Mouse (Mus musculus) heart, embryonic 13.5 days (tissue): ENCODE measurements around the gene Ngp. TPM values are rescaled to one million over a fixed set of nuclear protein-coding genes. Genes with fewer than 3 reads are reported as not detected.
"Not testable (repeated sequence)": the region's sequence is repeated elsewhere in the genome, so short reads cannot be mapped to it uniquely, and the experiment has no call there.

Experiments used
- ATAC-seq: fragments of 200-750 bp; cut with Nextera tagmentation; 2 replicates; pipeline ENCODE4 v1.8.0; 2017; ENCODE audit warnings: moderate TSS enrichment; ENCODE audit not compliant: insufficient number of reproducible peaks, low FRiP score, low TSS enrichment; ENCODE audit errors: extremely low read depth
- H3K27ac ChIP-seq: fragments of 300-500 bp; sonication (generic); replicated peaks from 2 replicates; pipeline ENCODE4 v1.5.1; 2015; ENCODE audit warnings: moderate library complexity, mild to moderate bottlenecking, inconsistent platforms
- H3K27me3 ChIP-seq: fragments of 300-500 bp; sonication (generic); replicated peaks from 2 replicates; pipeline ENCODE4 v1.6.1; 2015; ENCODE audit warnings: mild to moderate bottlenecking, inconsistent platforms
- H3K36me3 ChIP-seq: fragments of 300-500 bp; sonication (generic); 2 replicates; pipeline ENCODE4 v1.6.1; 2015; ENCODE audit warnings: mild to moderate bottlenecking, inconsistent platforms
- H3K4me1 ChIP-seq: fragments of 300-500 bp; sonication (generic); 2 replicates; pipeline ENCODE4 v1.6.1; 2015; ENCODE audit warnings: inconsistent platforms
- H3K4me2 ChIP-seq: fragments of 300-500 bp; sonication (generic); 2 replicates; pipeline ENCODE4 v1.6.1; 2015; ENCODE audit warnings: inconsistent platforms, mild to moderate bottlenecking, moderate library complexity
- H3K4me3 ChIP-seq: fragments of 300-500 bp; sonication (generic); 2 replicates; pipeline ENCODE4 v1.5.1; 2015; ENCODE audit warnings: moderate library complexity, mild to moderate bottlenecking, inconsistent platforms
- H3K9ac ChIP-seq: fragments of 300-500 bp; sonication (generic); 2 replicates; pipeline ENCODE4 v1.6.1; 2015; ENCODE audit warnings: inconsistent platforms, mild to moderate bottlenecking, moderate library complexity
- H3K9me3 ChIP-seq: fragments of 300-500 bp; sonication (generic); 2 replicates; pipeline ENCODE4 v1.6.1; 2016; ENCODE audit warnings: inconsistent platforms
- WGBS: fragments of 180-500 bp; shearing (Covaris S2); methylation state at CpG from one replicate; pipeline ENCODE4 v1.1.7; 2015; ENCODE audit warnings: mixed read lengths; 5-methylcytosine and 5-hydroxymethylcytosine counted together
- polyA plus RNA-seq: library from polyadenylated mRNA; unstranded; fragments of >200 nt; fragmentation: Nextera tagmentation; extraction: Ambion mirVana; gene quantifications from 2 replicates; pipeline ENCODE4 v1.2.1, GENCODE M21; 2015

Gene Ngp
- polyA plus RNA-seq, 1 experiment from 2014 or later: 1.8 TPM

DNA sequence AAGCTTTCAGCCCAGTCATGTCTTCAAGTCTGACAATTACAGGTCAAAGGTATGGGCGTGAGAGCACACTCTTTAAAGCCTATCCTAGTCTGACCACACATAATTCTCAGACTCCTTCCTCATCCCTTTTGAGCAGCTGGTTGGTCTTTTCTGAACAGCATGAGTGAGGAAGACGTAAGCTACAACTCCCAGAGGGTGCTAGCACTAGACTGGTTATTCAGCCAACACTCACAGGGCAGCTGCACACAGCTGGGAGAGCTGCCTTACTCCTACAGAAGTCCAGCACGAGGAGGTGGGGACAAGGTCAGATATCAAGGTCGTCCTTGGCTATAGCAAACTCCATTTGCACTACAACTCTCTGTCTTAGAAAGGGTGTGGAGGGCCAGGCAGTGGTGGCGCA lies 18.9 kb upstream of the Ngp start:
- Histone ChIP-seq H3K27me3 (no peaks in the 10 kb centered on the region), H3K4me2 (no peak overlapping the region)
- no peak for ATAC-seq

DNA sequence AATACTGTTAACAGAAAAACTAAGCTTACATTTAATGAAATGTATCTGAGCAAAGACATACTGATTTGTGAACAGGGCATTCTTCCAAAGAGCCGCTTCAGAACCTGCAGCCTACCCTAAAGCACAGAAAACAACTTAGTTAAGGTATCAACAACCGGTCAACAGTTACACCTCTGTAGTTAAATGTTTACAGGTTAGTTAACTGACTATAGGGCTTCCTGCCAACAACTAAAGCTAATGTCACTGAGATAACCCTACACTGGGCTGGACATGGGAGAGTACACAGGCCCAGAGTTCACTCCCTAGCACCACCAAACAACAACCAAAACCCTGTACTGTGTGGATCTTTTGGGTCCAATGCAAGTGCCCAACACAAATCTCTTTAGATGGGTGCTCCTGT lies 16.8 kb upstream of the Ngp start:
- Histone ChIP-seq H3K9ac (no peak overlapping the region), H3K27me3 (no peaks in the 10 kb centered on the region), H3K4me1 (peaks cover 31% of the 10 kb centered on the region), H3K27ac (no peak overlapping the region), H3K9me3 (no peaks in the 10 kb centered on the region), H3K36me3 (peaks cover 46% of the 10 kb centered on the region), H3K4me3 (no peak overlapping the region), H3K4me2 (no peak overlapping the region)
- WGBS: 96% methylated on average over 2 of the region's 2 CpGs
- no peak for ATAC-seq

More for the DNA sequence above, 18.9 kb upstream of the Ngp start:
- 61% methylated on average over 5 of the region's 5 CpGs for WGBS
- Histone ChIP-seq H3K4me1 (peaks cover 17% of the 10 kb centered on the region), H3K9ac (0 out of 2 replicates have a peak overlapping the region, but pooled peaks have one; percentile 21), H3K27ac (peak overlapping the region; percentile 43; the same call in 1 of the 2 replicates), H3K36me3 (peaks cover 63% of the 10 kb centered on the region), H3K4me3 (no peak overlapping the region), H3K9me3 (no peaks in the 10 kb centered on the region)

DNA sequence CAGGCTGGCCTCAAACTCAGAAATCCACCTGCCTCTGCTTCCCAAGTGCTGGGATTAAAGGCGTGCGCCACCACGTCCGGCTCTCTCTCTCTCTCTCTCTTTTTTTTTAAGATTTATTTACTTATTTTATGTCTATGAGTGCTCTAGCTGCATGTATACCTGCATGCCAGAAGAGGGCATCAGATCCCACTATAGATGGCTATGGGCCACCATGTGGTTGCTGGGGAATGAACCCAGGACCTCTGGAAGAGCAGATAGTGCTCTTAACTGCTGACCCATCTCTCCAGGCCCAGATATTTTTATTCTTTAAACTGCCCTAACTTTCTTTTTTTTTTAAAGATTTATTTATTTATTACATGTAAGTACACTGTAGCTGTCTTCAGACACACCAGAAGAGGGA lies 16.3 kb upstream of the Ngp start:
- not testable (repeated sequence) for H3K27ac ChIP-seq, ATAC-seq, H3K4me3 ChIP-seq, H3K4me2 ChIP-seq, H3K9ac ChIP-seq, H3K9me3 ChIP-seq, H3K27me3 ChIP-seq
- WGBS: 86% methylated on average over 4 of the region's 4 CpGs
- Histone ChIP-seq H3K4me1 (peaks cover 31% of the 10 kb centered on the region), H3K36me3 (peaks cover 41% of the 10 kb centered on the region)

DNA sequence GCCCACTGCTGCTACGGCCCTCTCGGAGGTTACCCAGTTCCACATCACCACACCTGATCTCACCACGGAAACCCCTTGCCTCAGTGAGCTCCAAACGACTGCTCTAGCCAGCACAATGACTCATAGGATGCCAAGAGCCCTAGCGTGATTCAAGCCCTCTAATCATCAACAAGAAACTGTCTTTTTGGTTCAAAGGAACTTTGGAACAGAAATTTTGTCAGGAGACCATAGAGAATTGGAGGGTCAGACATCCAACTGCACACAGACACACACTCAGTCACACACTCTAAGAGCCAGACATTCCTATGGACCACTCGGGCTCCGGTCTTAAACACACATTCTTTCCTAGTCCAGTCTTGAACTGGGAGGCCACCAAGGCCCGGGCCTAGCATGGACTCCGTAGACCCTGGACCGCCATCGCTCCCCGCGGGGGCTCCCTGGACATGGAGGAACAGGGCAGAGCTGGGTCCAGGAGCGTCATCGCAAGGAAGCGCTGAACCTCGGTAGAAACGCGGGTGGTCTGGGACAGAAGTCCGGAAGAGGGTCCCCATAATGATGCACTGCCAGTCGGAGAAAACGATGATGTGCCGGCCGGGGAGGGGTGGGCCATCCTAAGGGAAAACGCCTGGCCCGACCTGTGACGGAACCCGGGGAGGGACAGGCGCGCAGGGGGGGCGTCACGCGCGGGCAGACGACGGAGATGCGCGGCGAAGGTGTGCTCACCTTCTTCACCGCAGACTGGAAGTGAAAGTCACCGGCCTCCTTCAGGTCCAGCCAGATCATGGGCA lies 12.0 kb upstream of the Ngp start:
- peak overlapping the region; percentile 92 for H3K4me2 ChIP-seq
- H3K9ac ChIP-seq: peak overlapping the region; percentile 95
- peaks cover 21% of the 10 kb centered on the region for H3K4me1 ChIP-seq
- H3K9me3 ChIP-seq: no peaks in the 10 kb centered on the region
- H3K27me3 ChIP-seq: no peaks in the 10 kb centered on the region
- WGBS: 1% methylated on average over 41 of the region's 41 CpGs
- peaks cover 18% of the 10 kb centered on the region for H3K36me3 ChIP-seq
- H3K4me3 ChIP-seq: peak overlapping the region; percentile 87
- ATAC-seq: peak; percentile 55
- H3K27ac ChIP-seq: peak overlapping the region; percentile 85

DNA sequence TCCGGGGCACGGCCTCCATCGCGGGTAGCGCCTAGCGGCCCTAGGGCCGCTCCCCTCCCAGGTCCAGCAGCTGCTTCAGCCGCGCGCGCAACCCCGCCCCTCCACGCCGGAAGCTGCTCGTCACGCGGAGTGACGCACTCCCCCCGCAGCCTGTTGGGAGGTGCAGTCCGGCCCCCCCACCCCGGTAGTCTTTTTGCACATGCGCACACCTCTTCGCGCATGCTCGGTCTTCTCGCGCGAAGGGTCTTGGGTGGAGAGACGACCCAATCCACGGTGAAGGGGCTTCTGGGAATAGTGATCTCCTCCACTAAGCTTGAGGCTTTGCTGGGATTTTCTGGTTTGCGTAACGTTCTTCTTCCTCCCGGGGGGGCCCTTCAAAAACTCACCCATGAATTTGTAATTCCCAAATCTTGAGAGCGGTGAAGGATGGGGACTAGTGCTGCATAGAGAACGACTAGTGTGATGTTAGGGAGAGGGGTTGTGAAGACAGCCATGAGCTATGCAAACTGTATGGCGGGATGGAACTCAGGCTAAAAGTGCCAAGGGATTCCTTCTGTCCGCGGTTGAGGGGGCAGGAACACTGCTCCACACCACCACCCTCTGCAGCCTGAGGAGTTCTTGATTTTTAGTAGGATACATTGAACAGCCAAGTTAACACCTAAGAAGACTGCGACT lies 11.3 kb upstream of the Ngp start, which contains the start of gene Ptpn23:
Ptpn23 (minus strand) TSS at position 115 of the 675 bp plus-strand sequence.
- H3K9ac ChIP-seq: peak within 1 kb of the TSS; percentile 95
- under 1% methylated on average over 39 of the region's 39 CpGs for WGBS
- H3K4me1 ChIP-seq: peaks cover 21% of the 10 kb centered on the region
- peak; percentile 89 for ATAC-seq
- peaks cover 17% of the 10 kb centered on the region for H3K36me3 ChIP-seq
- no peaks in the 10 kb centered on the region for H3K27me3 ChIP-seq
- H3K9me3 ChIP-seq: no peaks in the 10 kb centered on the region
- peak within 1 kb of the TSS; percentile 92 for H3K4me2 ChIP-seq
- peak within 1 kb of the TSS; percentile 87 for H3K4me3 ChIP-seq
- H3K27ac ChIP-seq: peak within 1 kb of the TSS; percentile 89

DNA sequence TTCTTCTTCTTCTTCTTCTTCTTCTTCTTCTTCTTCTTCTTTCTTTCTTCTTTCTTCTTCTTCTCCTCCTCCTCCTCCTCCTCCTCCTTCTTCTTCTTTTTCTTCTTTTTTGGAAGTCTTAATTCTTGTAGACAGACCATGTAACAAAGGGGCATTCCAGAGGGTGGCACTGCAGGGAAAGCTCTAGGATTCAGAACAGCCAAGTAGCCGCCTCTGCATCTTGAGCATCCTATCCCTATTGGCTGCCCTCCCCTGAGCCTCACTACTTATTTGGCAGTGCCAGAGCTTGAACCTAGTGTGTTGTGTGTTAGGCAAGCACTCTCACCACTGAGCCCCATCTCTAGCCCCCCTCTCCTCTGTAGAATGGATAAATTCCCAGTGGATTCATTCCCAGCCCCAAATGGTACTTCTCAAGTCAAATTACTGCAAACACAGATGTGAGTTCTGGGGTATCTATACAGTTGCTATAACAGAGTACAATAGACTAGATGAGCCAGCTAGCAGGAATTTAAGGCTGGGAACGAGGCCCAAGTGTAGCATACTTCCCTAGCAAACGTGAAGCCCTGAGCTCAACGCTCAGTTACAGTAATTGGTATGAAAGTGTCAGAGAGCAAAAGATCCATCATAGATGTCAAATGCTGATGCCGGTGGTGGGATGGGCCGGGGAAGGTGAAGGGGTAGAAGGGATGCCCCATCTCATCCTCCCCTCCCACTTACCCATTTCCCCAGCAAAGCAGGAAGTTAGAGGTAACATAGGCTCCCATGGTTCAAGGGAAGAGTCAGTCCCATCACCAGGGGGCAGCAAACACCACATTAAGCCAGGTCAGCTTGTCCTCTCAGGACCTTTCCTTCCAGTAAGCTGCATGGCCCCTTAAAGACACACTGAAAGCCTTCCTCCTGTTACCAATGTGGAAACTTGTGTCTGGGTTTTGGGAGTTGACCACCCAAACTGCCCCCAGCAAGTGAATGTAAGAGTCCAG lies 8.3 kb upstream of the Ngp start:
- Histone ChIP-seq H3K9ac (no peak overlapping the region), H3K4me3 (no peak overlapping the region), H3K27me3 (no peaks in the 10 kb centered on the region), H3K4me1 (peaks cover 14% of the 10 kb centered on the region), H3K4me2 (no peak overlapping the region), H3K27ac (no peak overlapping the region), H3K36me3 (peaks cover under 1% of the 10 kb centered on the region; the same call in 1 of the 2 replicates), H3K9me3 (no peaks in the 10 kb centered on the region)
- no peak for ATAC-seq
- 34% methylated on average over 6 of the region's 6 CpGs for WGBS

DNA sequence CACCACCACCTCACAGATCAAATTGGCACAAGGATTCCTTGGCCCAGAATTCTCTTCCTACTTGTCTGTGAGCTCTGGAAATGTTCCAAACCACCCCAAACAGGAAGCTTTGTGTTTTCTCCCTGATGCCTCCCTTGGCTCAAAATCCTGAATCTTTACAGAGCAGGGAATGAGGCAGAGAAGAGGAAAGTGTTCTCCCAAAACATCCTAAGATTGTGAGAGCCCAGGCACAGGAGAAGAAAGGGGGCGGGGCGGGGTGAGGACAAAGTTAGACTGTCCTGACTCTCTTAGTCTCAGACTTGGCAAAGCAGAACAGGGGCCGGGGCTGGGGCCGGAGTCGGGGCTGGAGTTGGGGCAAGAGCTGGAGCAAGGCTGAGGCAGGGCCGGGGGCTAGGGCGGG lies 6.6 kb upstream of the Ngp start:
- Histone ChIP-seq H3K9me3 (no peaks in the 10 kb centered on the region), H3K4me3 (no peak overlapping the region), H3K9ac (peak overlapping the region; percentile 37; the same call in 1 of the 2 replicates), H3K36me3 (no peaks in the 10 kb centered on the region), H3K4me2 (no peak overlapping the region), H3K4me1 (peaks cover 6% of the 10 kb centered on the region), H3K27ac (no peak overlapping the region), H3K27me3 (no peaks in the 10 kb centered on the region)
- no peak for ATAC-seq
- WGBS: 61% methylated on average over 7 of the region's 7 CpGs

DNA sequence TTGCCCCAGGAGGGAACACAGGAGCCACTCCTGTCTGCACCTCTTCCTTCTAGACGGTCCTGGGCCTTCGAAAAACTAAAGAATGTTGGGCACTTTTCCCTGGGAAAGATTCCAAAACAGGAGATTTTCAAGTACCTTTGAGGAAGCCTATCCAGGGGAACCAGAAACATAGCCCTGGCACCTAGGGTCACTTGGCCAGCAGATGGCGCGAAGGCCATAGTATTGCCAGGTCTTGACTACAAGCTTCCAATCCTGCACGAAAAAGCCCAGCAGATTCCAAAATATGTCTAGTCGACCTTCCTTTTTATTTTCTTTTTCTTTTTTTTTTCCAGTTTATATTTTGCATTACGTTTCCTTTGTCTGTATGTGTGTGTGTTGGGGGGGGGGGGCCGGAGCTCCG lies 5.8 kb upstream of the Ngp start:
- Histone ChIP-seq H3K27ac (no peak overlapping the region), H3K36me3 (no peaks in the 10 kb centered on the region), H3K4me3 (no peak overlapping the region), H3K27me3 (no peaks in the 10 kb centered on the region), H3K9me3 (no peaks in the 10 kb centered on the region), H3K4me1 (peaks cover 2% of the 10 kb centered on the region), H3K9ac (no peak overlapping the region), H3K4me2 (no peak overlapping the region)
- 44% methylated on average over 9 of the region's 9 CpGs for WGBS
- no peak for ATAC-seq

DNA sequence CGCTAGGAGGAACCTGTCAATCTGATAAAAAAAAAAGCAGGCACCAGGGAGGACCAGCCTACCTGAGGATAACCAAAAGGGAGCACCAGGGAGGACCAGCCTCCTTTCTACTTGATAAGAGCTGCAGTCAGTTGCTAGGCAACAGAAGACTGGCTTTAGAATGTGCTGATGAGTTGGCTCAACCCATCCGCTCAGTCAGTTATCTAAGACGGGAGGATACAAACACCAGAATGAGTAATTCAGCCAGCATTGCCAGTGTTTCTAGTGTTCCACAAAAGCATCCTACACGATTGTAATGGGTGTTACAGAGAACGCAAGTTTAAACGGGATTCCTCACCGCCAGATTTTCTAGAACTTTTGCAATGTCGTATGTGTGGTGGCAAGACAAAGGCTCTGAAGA lies 11.7 kb downstream of the Ngp start:
- H3K9ac ChIP-seq: no peak overlapping the region
- H3K4me3 ChIP-seq: no peak overlapping the region
- no peak overlapping the region for H3K27ac ChIP-seq
- no peak for ATAC-seq
- H3K4me1 ChIP-seq: no peaks in the 10 kb centered on the region
- no peaks in the 10 kb centered on the region for H3K27me3 ChIP-seq
- H3K4me2 ChIP-seq: no peak overlapping the region
- H3K9me3 ChIP-seq: no peaks in the 10 kb centered on the region
- 65% methylated on average over 8 of the region's 8 CpGs for WGBS
- peaks cover 89% of the 10 kb centered on the region for H3K36me3 ChIP-seq

DNA sequence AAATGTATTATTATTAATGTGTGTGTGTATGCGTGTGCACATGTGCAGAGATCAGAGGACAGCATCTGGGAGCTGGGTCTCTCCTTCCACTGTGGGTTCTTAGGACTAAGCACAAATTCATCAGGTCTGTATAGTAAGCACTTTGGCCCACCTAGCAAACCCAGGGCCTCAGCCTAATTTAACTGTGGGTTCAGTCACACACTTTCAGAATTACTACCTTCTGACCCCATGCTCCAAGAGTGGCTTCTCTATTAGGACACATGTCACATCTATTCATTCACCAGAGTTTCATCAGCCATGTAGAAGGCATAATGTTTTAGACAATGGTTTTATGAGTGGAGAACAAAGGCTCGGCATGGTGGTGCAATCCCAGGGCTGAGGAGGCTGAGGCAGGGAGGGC lies 13.5 kb downstream of the Ngp start:
- ATAC-seq: no peak
- no peaks in the 10 kb centered on the region for H3K27me3 ChIP-seq
- no peaks in the 10 kb centered on the region for H3K9me3 ChIP-seq
- no peak overlapping the region for H3K4me2 ChIP-seq
- no peak overlapping the region for H3K9ac ChIP-seq
- no peak overlapping the region for H3K27ac ChIP-seq
- no peaks in the 10 kb centered on the region for H3K4me1 ChIP-seq
- WGBS: 90% methylated on average over 2 of the region's 2 CpGs
- no peak overlapping the region for H3K4me3 ChIP-seq
- peaks cover 83% of the 10 kb centered on the region for H3K36me3 ChIP-seq

DNA sequence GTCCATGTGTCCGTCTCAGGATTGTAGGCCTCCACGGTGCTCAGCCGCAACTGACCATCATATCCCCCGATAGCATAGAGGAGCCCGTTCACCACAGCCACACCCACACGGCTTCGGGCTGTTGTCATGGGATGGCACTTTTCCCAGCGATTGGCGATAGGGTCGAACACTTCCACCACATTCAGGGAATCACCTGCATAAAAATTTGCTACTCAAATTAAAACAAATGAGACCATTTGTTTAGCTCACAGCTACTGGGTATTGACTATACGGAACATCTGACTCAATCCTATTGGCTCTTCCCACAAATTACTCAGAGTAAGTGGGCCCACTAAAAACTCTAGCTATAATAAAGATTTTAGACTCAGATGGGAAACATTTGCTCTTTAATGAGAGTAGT lies 16.5 kb downstream of the Ngp start:
- WGBS: 91% methylated on average over 11 of the region's 11 CpGs
- no peak for ATAC-seq
- Histone ChIP-seq H3K4me2 (no peak overlapping the region), H3K27ac (no peak overlapping the region), H3K27me3 (no peaks in the 10 kb centered on the region), H3K9me3 (no peaks in the 10 kb centered on the region), H3K9ac (no peak overlapping the region), H3K36me3 (peaks cover 62% of the 10 kb centered on the region), H3K4me3 (no peak overlapping the region), H3K4me1 (no peaks in the 10 kb centered on the region)
